Mouse (Mus musculus) thymus, adult 2 months (tissue): ENCODE results near the gene Arl6ip4. TPM values are rescaled to one million over a fixed set of nuclear protein-coding genes. Genes with fewer than 3 reads are reported as not detected.

Source experiments
- DNase-seq: peaks from one replicate; pipeline ENCODE4 v3.0.0; 2021
- H3K27ac ChIP-seq: fragments of 200-500 bp; 2 replicates; pipeline ENCODE4 v1.5.1; 2012; ENCODE audit warnings: low read length, control low read depth; ENCODE audit not compliant: control insufficient read depth, insufficient read depth
- H3K27me3 ChIP-seq: fragments of 200-500 bp; 2 replicates; pipeline ENCODE4 v1.6.1; 2012; ENCODE audit warnings: mild to moderate bottlenecking, low read length, moderate library complexity, mixed read lengths; ENCODE audit not compliant: control insufficient read depth, insufficient read depth
- H3K36me3 ChIP-seq: fragments of 200-500 bp; 2 replicates; pipeline ENCODE4 v1.6.1; 2012; ENCODE audit warnings: mild to moderate bottlenecking, low read length, moderate library complexity; ENCODE audit not compliant: control insufficient read depth, insufficient read depth
- H3K4me1 ChIP-seq: fragments of 200-500 bp; replicated peaks from 2 replicates; pipeline ENCODE4 v1.6.1; 2012; ENCODE audit warnings: low read length; ENCODE audit not compliant: control insufficient read depth, insufficient read depth
- H3K4me3 ChIP-seq: fragments of 200-500 bp; 2 replicates; pipeline ENCODE4 v1.5.1; 2012; ENCODE audit warnings: mild to moderate bottlenecking, low read length, control low read depth, moderate library complexity; ENCODE audit not compliant: control insufficient read depth, insufficient read depth
- CTCF ChIP-seq: fragments of 200-500 bp; IDR thresholded peaks from 2 replicates; pipeline ENCODE4 v1.5.1; 2012; ENCODE audit warnings: mild to moderate bottlenecking, control low read depth, low read length, moderate library complexity, borderline replicate concordance; ENCODE audit not compliant: control insufficient read depth, poor library complexity, insufficient read depth; ENCODE audit errors: extremely low read depth
- POLR2A ChIP-seq: fragments of 200-500 bp; IDR thresholded peaks from 2 replicates; pipeline ENCODE4 v1.6.1; 2012; ENCODE audit warnings: mild to moderate bottlenecking, low read length, control low read depth, moderate library complexity; ENCODE audit not compliant: control insufficient read depth, poor library complexity, insufficient read depth; ENCODE audit errors: extremely low read depth
- WGBS: fragments of 180-500 bp; shearing (Covaris S2); methylation state at CpG from one replicate; pipeline ENCODE4 v1.1.7; 2018; 5-methylcytosine and 5-hydroxymethylcytosine counted together
- polyA plus RNA-seq: library from polyadenylated mRNA; depleted of rRNA; stranded (reverse); fragments of >200 nt; gene quantifications from 2 replicates; pipeline ENCODE4 v1.2.3, GENCODE M21; 2012

Arl6ip4 gene
- polyA plus RNA-seq, 1 experiment: 50.8 TPM

DNA sequence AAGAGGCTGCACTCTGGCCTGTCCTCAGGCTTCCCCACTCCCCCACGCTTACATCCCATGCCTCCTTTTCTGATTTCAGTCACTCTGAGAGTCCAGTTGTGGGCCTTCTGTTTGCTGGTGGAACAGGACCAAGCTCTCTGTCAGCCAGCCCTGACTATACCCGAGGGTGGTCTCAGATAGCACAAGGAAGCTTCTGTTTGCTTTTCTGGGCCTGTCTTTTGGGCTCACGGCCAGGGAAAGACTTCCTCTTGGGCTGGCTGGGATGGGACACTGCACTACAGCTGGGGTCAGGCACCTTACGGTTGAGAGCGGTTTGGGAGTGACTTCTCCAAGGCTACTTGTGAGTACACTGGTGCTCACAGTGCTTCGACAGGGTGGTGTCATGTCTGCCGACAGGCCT, 22.2 kb downstream of the Arl6ip4 start:
- Histone ChIP-seq H3K4me3 (no peak overlapping the region), H3K36me3 (peaks cover 47% of the 10 kb centered on the region), H3K27ac (no peak overlapping the region), H3K4me1 (no peaks in the 10 kb centered on the region), H3K27me3 (no peaks in the 10 kb centered on the region)
- TF ChIP-seq POLR2A (no peak), CTCF (no peak)
- WGBS: 89% methylated on average over 7 of the region's 7 CpGs
- no peak for DNase-seq

DNA sequence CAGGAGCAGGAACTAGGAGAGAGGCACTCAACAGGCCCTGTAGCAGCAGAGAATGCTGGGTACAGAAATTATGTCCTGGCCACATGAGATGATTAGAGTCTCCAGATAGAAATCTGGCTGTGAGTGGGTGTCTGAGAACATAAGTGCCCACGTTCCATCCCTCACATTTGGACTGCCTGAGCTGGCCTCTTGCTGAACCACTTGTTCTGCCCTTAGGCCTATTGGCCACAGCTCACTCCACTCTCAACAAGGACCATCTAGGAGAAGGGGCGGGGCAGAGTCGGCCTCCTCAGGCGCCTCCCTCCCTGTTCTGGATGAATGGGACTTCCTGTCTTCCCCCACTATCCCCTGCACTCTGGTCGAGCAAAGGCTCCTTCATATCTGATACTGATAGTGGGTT, 33.1 kb downstream of the Arl6ip4 start:
- WGBS: 87% methylated on average over 5 of the region's 5 CpGs
- H3K27me3 ChIP-seq: no peaks in the 10 kb centered on the region
- no peak for TF ChIP-seq POLR2A
- TF ChIP-seq CTCF: no peak
- DNase-seq: no peak
- no peaks in the 10 kb centered on the region for H3K4me1 ChIP-seq
- peaks cover 46% of the 10 kb centered on the region for H3K36me3 ChIP-seq
- H3K27ac ChIP-seq: no peak overlapping the region
- H3K4me3 ChIP-seq: no peak overlapping the region

DNA sequence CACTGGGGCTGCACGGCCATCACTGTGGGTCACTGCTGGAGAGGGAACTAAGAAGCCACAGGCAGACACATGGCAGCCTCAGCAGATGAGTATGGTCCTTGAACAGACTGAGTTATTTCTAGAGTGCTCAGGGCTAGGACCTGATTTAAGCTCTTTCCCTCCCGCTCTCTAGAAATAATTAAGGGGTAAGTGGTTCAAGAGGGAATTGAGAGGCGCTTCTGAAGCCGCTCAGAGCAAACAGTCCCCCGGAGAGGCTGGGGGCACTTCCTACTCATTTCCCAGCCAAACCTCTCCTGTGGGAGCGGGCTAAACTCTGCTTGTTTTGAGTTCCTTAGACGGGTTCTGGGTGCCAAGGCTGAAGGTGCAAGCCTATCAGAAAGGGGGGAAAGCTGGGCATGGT, 35.0 kb downstream of the Arl6ip4 start:
- Histone ChIP-seq H3K4me1 (no peaks in the 10 kb centered on the region), H3K4me3 (no peak overlapping the region), H3K36me3 (peaks cover 40% of the 10 kb centered on the region), H3K27me3 (no peaks in the 10 kb centered on the region), H3K27ac (no peak overlapping the region)
- WGBS: 93% methylated on average over 7 of the region's 7 CpGs
- DNase-seq: no peak
- TF ChIP-seq CTCF: no peak
- TF ChIP-seq POLR2A: no peak

DNA sequence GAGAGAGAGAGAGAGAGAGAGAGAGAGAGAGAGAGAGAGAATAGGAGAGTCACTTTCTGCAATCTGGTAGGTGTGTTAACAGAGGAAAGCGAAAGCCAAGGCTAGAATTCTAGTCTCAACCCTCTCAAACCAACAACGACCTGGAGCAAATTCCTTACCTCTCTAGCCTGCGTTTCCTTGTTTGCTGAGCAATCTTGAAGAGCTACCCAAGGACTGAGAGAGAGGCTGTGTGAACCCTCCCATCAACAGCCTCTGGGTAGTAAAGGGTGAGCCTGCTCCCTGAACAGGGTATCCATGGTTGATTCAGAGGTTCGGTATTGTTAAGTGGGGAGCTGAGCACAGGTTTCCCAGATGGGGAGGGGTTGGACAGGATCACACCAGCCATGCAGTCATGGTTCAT, 36.8 kb downstream of the Arl6ip4 start:
- no peak for DNase-seq
- Histone ChIP-seq H3K4me1 (no peaks in the 10 kb centered on the region), H3K36me3 (peaks cover 35% of the 10 kb centered on the region), H3K27ac (no peak overlapping the region), H3K4me3 (no peak overlapping the region), H3K27me3 (no peaks in the 10 kb centered on the region)
- no peak for TF ChIP-seq CTCF
- TF ChIP-seq POLR2A: no peak
- 95% methylated on average over 4 of the region's 4 CpGs for WGBS

DNA sequence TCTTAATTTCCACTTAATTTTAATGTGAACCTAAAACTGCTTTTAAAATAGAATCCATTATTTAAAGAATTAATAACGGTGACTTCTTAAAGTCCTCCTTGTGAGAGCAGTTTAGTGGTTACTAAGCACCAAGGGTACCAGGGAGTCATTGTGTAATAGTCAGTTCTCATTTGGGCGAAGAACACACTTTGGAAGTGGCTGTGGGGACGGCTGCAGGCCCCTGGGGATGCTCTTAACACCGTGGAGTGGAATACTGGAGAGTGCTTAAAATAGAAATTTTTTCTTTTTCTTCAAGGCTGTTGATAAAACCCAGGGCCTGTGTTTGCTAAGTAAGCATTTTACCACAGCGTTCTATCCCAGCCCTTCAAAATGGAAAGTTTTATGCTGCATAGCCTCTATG, 40.1 kb downstream of the Arl6ip4 start:
- 92% methylated on average over 5 of the region's 5 CpGs for WGBS
- Histone ChIP-seq H3K36me3 (peaks cover 16% of the 10 kb centered on the region), H3K27me3 (no peaks in the 10 kb centered on the region), H3K27ac (no peak overlapping the region), H3K4me1 (no peaks in the 10 kb centered on the region), H3K4me3 (no peak overlapping the region)
- no peak for DNase-seq
- TF ChIP-seq CTCF (no peak), POLR2A (no peak)

DNA sequence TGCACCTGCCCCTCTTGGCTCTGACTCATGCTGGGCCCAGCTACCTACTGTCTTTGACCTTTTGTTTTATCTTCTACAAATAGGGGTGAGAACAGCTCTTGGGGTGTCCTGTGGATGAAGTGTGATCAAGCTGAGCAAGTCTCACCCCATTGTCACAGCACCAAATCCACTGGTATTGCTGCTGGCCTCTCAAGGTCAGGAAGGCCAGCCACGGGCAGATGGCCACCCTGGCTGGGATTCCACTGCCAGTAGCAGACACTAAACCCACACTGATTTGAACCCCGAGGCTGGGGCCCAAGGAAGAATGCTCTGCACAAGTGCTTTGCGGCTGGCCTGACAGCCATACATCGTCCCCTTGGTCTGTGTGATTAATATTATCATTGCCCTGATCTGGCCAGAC, 42.4 kb downstream of the Arl6ip4 start:
- Histone ChIP-seq H3K27me3 (no peaks in the 10 kb centered on the region), H3K4me1 (peaks cover 7% of the 10 kb centered on the region), H3K4me3 (no peak overlapping the region), H3K27ac (no peak overlapping the region), H3K36me3 (no peaks in the 10 kb centered on the region)
- TF ChIP-seq POLR2A: no peak
- TF ChIP-seq CTCF: no peak
- no peak for DNase-seq
- WGBS: 95% methylated on average over 4 of the region's 4 CpGs

- Histone ChIP-seq H3K4me1 (peaks cover 16% of the 10 kb centered on the region), H3K36me3 (no peaks in the 10 kb centered on the region), H3K4me3 (no peak overlapping the region), H3K27ac (no peak overlapping the region), H3K27me3 (no peaks in the 10 kb centered on the region)
- WGBS: 93% methylated on average over 7 of the region's 7 CpGs
- TF ChIP-seq CTCF (no peak), POLR2A (no peak)
- no peak for DNase-seq
These were observed 43.6 kb downstream of the Arl6ip4 start for GRCm38 (mm10) chr5:124159453-124159852.
